Mouse (Mus musculus) ZHBTc4 (cell line): ENCODE data around the gene Nbl1.

ENCODE experiments used
- DNase-seq: peaks from one replicate; pipeline ENCODE4 v3.0.0-alpha.2; 2011; ENCODE audit warnings: low read depth, low spot score

The Nbl1 gene

DNA sequence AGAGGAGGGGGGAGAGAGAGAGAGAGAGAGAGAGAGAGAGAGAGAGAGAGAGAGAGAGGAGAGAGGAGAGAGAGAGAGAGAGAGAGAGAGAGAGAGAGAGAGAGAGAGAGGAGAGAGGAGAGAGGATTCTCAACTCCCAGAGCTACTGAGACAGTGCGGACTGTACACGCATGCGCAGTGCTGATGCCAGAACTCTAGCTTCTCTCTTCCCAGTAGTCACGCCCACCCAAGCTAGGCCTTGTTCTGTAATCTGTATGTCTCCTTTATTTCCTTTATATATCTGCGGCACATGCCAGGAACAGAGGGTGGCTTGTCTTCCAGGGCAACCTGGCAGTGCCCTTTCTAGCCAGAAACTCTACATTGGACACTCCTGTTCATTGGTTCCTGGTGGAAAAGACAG lies 28.0 kb downstream of the Nbl1 start:
- DNase-seq = peak; percentile 60

DNA sequence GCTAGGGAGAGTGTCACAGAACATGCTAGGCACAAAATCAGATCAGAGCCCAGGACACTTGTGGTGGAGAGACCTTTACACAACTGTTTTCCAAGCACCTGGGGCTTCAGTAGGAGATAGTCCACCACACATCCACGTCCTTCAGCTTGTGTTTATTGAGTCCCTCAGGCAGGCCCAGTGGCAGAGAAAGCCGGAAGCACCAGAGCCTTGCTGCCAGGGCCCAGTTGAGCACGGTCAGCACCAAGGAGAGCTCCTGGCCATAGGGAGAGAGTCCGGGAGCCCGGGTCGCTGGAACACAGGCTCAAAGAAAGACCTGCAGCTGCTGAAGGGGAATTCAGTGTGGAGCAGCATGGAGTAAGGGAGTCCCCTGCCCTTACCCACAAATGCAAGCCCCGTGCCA lies 33.2 kb downstream of the Nbl1 start:
- peak; percentile 69 for DNase-seq

DNA sequence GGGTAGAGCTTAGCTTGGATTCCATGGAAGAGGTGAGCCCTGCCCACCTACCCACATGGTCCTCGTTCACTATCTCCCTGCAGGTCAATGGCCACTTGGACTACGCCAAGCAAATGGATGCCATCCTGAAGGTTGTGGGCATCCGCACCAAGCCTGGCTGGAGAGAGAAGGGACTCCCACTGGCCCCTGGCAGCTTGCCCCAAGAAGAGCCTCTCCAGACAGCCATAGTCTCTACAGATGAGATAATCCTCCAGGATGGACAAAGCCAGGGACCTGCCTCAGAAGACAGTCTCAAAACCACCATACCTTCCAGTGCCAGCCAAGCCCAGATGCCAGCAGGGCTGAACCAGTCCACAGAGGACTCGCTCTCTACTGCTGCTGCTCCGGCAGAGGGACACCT lies 34.8 kb downstream of the Nbl1 start:
- DNase-seq = no peak

DNA sequence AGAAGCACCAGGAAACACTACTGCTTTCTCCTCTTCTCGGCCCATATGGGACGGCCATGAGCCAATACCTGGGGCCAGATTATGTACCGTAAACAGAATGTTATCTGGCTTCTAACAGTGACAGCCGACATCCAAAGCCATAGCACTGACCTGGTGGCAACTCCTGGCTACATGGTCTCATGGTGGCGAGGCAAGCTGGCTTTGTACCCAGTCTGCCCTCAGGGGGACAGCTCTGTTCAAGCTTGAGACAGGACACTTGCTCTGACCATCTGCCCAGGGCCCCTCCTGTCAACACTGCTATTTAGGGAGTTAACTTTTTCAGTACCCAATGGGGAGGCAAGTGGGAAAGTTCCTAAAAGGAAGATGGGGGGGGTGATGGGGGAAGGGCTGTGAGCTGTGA lies 35.5 kb downstream of the Nbl1 start:
- no peak for DNase-seq

DNA sequence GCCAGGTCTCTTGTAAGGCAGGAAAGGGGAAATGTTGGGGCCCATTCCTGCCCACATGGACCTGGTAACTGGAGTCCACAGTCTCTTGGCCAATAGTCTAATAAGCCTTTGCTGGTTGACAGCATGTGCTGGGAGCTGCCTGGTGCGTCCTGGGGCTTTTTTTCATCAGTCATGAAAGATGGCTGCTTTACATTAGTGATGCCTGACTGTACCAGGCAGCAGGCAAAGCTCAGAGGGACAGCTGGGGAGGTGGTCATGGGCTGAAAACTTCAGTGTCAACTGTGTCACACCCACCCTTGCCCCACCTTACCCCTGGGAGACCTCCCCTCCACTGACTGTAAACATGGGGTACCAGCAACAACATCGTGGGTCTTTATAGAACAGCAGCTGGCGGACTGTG lies 37.0 kb downstream of the Nbl1 start:
- no peak for DNase-seq

DNA sequence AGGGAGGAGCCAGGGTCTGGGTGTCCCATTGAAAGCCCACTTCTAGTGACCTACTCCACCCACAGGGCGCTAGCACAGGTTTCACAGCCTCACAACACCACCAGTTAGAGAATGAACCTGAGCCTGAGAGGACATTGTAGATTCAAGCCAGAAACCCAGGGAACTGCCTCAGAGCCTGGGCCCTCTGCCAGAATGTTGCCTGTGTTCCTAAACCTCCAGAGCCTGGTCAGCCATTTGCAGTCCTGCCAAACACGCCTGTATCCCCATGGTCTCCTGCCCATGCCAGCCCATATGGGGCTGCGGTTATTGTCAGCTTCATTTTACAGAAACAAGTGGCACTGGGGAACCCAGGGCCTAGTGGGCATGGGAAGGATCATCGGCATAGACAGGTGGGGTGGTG lies 37.5 kb downstream of the Nbl1 start:
- DNase-seq = no peak

DNA sequence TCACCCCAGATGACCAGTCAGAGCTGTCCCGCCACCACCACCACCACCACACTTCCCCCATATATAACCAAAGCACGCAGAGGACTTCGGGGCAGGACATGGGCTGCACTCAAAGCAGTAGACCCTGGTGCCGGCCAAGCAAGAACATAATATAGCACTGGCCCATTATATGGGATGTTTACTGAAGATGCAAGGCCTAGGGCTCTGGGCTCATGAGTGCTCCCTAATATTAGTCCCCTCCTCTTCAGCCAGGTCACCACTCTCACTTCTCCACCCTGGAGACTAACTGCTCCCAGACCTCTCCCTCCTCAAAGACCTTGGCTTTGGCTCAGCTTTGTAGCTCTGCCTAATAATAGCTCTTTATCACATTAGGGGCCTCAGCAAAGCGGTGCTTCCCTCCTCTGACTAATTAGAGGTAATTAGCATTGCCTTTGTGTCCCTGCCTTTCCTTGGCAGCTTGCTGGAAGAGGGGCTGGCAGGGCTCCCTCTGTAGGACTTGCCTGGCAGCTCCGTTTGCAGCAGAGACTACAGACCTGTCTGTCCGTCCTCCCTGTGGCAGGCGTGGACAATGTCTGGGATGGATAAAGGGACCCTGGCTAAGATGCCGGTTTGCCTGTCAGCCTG lies 38.4 kb downstream of the Nbl1 start:
- DNase-seq = no peak

DNA sequence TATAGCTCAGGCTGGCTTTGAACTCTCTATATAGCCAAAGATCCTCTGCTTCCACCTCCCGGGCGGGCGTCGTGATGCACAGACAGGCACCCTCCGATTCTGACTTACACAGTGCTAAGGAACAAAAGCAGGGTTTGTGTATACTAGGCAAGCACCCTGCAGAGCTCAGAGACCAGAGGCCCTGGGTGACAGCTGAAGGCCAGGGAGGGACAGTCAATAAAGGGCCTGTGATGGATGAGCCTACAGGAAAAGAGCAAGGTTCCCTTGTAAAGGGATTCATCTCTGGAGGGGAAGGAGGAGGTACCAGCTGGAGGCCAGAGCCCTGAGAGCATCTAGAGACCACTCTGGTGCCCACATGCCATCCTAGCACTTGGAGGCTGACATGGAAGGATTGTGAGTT lies 39.4 kb downstream of the Nbl1 start:
- DNase-seq = no peak

DNA sequence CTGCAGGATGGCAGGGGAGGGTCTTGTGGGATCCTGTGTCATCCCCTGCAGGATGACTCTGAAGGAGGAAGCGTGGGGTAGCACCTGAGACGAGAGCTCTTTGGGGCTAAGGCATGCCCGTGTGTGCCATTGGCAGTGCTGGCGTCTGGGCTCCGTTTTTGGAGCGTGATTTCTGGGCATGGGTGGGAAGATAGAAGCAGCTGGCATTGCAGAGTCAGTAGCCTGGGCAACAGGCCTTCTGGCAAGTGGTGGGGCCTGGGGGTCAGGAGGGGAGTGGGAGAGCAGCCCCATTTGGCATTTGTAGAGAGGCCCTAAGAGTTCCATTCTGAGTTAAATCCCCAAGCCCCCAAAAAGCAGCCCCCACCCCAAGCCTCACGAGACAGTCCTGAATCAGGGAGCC lies 40.0 kb downstream of the Nbl1 start:
- no peak for DNase-seq

DNA sequence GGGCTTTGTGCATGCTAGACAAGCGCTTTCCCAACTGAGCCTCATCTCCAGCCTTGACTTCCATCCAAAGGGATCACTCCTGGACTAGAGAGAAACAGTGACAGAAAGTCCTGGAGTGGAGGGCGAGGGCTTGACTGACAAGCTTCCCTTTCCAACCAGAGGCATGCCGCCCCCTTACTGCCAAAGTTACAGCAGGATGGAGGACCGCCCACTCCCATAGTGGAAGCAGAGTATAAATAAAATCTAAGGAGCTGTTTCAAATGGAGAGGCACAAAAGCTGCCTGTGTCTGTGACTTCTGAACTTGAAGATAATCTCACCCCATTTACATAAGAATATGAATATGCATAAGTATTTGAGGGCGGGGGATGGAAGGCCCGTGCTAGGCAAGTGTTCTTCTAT lies 44.3 kb downstream of the Nbl1 start:
- no peak for DNase-seq

DNA sequence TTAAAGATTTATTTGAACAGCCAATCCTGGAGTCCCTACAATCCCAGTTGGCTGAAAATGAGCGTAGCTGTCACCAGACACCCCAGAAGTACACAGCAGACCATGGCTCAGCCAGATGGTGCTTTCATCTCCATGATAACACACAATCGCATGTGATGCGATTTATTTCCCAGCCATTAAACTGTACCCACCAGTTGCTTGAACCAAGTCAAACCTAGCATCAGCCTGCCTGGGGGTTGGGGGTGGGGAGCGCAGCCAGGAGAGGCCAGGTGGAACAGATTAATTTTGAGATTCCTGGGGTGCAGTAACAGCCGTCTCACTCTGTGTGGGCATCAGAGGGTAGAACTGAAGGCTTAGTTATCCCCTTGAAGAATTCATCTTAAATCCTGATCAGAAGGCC lies 46.4 kb downstream of the Nbl1 start:
- no peak for DNase-seq

DNA sequence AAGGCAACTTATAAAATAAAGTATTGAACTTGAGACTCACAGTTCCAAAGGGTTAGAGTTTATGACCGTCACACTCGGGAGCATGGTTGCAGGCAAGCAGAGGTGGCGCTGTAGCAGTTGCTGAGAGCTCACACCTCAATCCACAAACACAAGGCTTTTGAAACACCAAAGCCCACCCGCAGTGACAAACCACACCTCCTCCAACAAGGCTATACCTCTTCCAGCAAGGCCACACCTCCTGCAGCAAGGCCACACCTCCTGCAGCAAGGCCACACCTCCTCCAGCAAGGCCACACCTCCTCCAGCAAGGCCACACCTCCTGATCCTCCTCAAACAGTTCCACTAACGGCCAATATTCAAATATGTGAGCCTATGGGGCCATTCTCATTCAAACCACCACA lies 48.2 kb downstream of the Nbl1 start:
- peak; percentile 49 for DNase-seq

DNA sequence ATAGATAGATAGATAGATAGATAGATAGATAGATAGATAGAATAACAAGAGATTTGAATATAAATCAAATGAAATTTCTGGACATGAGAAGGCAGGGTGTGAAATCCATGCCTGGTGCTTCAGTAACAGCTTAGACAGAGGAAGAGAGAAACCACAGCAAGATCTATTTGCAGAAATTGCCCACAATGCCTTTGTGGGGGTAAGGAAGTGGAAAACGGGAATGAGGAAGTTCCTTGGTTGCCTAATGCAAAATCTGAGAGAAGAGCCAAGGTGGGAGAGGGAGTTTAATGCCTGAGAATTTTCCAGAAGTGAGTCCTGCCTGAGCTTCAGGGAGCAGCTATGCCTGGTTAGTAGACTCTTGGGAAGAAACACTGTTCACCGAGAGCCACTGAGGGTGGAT lies 49.2 kb downstream of the Nbl1 start:
- DNase-seq = no peak

DNA sequence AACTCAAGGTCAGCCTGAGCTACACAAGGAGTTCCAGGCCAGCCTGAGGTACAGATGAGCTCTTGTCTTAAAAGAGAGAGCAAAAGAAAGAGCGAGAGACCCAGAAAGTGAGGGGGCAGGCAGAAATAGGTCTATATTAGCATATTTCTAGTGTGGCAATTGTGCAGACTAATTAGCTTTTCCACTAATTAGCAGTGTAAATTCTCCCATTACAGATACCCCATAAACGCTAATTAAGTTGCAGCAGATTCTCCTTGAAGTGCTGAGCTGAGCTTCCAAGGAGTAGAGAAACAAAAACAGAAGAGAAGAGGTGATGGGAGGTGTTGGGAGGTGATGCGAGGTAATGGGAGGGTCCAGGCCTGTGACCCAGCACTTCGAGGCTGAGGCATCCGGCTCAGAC lies 50.2 kb downstream of the Nbl1 start:
- no peak for DNase-seq

DNA sequence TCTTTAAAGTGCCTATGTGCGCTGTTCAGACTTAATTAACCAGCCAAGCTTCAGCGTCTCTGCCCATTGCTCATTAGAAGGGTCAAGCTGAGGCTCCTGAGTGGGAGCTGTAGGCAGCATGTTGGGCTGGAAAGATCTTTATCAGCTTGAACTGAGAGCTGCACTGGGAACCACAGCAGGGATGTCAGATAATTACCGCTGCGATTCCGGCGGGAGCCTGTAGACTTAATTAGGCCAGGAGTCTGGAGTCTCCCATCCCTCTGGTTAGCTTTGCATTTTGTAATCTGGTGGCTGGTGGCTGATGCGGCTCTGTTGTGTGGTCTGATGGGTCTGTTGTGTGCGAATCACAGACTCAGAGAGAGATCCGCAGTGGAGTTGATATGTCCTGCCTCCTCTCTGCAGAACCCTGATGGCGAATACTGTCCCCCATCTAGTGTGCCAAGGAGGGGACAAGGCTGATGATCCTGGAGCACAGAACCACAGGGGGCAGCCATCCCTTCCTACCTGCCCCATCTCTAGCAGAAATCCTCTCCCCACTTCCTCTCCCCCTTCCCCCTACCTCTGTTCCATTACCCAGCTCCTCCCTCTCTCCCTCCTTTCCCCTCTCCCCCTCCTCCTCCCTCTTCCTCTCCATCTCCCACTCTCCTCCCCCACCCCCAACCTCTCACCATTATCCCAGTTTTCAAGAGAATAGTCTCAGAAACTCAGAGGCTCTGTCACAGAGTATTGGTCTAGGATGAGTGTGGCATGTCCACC lies 52.5 kb downstream of the Nbl1 start:
- DNase-seq = no peak

DNA sequence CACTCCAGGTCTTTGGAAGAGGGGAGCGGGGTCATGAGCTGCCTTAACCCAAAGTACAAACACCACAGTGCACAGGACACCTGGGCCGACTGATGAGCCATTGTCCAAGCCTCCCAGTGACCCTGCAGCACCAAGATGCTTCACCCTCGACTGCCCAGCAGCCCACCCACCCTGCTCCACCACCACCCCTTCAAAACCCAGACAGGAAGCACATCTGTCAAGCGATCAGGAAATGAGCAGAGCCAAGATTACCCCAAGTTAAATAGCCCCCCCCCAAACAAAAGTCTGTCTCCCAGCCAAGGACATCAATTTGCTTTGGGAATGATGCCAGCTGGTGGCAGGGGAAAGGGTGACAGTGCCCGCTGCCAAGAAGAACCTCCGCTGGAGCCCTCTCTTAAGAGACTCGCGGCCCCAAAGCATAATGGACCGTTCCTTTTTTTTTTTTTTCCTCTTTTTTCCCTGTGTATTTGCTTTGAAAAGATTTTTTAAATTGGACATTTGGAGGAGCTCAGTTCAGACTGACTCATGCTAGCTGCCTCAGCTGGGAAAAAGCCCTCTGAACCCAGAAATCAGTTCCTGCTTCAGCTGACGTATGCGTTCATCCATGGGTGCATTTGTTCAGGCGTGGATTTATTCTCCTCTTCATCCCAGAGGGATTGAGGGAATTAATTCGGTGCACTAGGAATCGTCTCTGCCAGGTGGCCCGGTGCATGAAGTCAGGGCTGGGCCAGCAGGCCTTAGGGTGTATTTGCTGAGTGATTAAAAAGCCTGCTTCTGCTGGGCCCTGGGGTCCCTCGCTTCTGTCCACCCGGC lies 54.8 kb downstream of the Nbl1 start:
- DNase-seq = no peak

DNA sequence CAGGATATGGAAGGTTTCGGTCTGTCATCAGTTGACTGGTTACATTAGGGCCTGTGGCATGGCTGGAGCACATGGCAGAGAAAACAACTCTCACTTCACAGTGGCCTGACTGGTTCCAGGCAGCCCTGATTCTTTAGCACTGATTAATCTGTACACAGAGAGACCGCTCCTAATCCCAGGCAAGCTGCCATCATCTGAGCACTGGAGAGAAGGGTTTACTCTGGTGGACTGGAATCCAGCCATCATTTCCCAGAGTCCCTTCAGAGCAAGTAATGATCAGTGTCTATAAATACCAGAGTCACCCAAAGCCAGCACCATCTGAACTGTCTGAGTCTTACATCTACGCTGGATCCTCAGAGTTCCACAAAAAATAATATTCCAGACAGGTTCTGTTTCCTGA lies 57.0 kb downstream of the Nbl1 start:
- DNase-seq = no peak

DNA sequence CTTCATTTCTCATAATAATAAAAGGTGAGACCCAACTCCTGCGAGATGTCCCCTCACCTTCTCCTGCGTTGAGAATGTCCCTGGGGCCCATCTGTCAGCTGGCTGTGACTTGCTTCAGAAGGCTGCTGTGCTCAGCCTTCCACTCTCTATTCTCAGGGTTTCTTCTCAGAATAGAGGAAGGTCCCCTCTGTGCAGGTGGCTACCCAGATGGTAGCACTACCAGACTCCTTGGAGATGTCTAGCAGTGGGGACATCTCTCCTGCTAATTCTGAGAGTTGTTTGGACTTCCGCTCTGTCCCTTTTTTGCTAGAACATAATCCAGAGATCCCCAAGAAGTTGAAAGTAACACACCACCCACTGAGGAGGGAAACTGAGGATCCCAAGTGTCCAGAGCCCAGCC lies 57.9 kb downstream of the Nbl1 start:
- no peak for DNase-seq

DNA sequence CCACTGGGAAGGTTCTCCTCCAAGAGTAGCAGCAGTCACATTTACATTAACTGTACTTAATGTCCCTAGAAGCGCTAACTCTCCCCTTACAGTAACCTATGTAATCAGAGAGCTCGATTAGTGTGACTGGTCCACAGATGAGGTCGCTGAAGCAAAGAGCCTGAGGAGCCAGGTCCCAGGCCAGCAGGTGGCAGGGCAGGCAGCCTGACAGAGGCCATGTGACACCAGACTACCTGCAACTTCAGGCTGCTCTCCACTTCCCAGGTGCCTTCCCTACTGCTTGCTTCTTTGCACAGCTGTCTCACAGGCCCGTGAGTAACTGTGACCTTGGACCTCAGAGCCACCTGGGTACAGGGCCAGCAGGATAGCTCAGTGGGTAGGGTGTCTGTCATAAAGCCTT lies 58.3 kb downstream of the Nbl1 start:
- DNase-seq = no peak

DNA sequence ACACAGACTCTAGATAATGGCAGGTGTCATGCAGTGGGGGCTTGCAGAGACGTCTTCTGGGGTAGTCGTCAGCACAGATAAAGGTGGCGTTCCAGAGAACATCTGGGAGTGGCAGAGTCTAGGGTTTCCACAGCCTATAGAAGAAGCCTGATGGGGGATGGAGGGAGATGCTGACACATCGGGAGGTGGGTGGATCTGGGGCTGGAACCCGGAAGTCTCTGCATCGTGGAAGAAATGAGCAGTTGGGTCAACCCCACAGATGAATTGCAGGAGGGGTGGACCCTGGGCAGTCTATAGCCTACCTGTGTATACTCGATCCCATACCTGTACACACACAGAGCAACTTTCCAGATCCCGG lies 58.8 kb downstream of the Nbl1 start:
- DNase-seq = no peak

DNA sequence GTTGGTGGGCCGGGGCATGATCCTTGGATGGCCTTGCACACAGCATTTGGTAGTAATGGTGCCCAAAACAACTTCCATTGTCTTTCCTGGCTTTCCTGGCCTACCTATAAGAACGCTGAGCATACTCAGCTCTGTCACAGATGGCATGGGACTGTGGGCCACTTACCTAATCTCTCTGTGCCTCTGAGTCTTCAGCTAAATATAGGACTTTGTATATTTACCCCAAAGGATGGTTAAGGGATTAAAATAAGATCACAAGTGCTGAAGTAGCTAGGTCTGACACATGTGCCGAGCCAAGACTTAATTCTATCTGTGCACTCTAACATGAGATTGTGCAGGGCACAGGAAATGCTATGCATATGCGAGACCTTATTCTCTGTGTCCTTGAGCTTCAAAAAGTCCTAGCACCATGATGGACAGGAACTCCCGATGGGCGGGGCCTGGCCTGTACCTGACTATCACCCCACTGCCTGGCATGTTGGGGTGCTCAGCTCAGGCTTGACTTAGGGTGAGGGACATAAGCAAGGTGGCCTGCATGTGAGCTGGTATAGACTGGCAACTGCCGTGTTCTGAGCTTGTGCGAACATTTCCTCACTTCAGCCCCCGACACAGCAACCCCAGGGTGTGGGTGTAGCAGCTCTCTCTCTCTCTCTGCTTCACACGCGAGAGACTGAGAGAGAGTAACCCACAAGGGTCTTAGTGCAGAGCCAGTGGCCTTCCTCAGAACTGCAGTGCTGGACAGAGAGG lies 59.4 kb downstream of the Nbl1 start:
- DNase-seq = no peak

DNA sequence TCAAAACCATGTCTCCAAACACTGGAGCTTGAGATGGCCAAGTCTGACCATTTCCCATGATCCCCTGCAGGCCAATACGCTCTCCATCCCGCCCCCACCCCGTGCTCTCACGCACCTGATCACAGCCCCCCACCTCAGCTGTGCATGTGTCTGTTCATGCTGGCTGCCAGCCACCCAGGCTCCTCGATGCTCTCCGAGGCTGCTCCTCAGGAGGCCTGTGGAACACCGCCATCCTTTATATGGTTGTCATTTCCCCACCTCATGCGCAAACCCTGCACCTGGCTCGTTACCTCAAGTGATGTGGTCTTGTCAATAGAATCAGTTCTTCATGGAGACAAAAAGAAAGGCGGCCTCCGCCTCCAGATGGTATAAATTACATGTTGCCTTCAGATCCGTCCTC lies 60.3 kb downstream of the Nbl1 start:
- DNase-seq = no peak
